22 mouse cellular contexts compared by ENCODE assay signal in the genomic region with DNA sequence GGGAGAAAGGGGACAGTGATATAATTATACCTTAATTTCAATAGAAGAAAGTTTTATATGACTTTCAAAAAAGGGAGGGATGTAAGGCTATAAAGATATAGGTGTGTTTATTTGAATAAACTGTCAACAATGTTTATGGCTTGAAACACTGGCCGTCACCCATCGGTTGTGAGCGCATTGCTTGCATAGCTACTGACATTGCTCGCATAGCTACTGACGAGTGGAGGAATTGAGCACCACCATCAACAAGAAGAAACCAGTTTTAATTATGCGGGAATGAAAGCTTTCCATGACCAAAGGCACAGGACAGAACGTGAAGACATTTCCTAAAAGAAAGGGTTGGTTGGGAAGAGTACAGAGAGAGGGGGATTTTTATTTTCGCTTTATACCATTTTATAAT. TPM values are rescaled to one million over a fixed set of nuclear protein-coding genes. Genes with fewer than 3 reads are reported as not detected.
DNase-seq lines count a peak whose midpoint lies in the region; ATAC-seq lines count a peak whose summit lies in the region.
"Had no signal": no experiment of that assay in that cellular context is flagged by ENCODE, and none has a peak within 500 bp of the region (broad histone marks: within the 10 kb centered on the region; RNA-seq: fewer than 3 reads in every experiment).

No protein-coding gene starts in this region.

- H3K4me2 ChIP-seq in kidney, embryonic 15.5 days, result no peak overlapping the region
- H3K4me2 ChIP-seq in hindbrain, embryonic 13.5 days, result no peak overlapping the region
- no peak overlapping the region for H3K4me2 ChIP-seq in intestine, embryonic 16.5 days (ENCODE audit: low read depth, low read length)
- H3K4me2 ChIP-seq: embryonic facial prominence, embryonic 12.5 days; embryonic facial prominence, embryonic 15.5 days; forebrain, embryonic 15.5 days; heart, embryonic 11.5 days; hindbrain, embryonic 12.5 days had no signal

- ATAC-seq in kidney, embryonic 15.5 days (replicated peaks; ENCODE audit: low FRiP score), result no peak
- ATAC-seq in hindbrain, embryonic 13.5 days (ENCODE audit: low FRiP score), result no peak
- ATAC-seq in intestine, embryonic 16.5 days, result no peak
- ATAC-seq: forebrain, embryonic 15.5 days; hindbrain, embryonic 16.5 days had no signal

- no peak overlapping the region for H3K9ac ChIP-seq in kidney, embryonic 15.5 days
- no peak overlapping the region for H3K9ac ChIP-seq in hindbrain, embryonic 13.5 days
- no peak overlapping the region for H3K9ac ChIP-seq in intestine, embryonic 16.5 days (ENCODE audit: low read depth, low read length)
- H3K9ac ChIP-seq: embryonic facial prominence, embryonic 12.5 days; embryonic facial prominence, embryonic 15.5 days; forebrain, embryonic 15.5 days; hindbrain, embryonic 12.5 days had no signal

- peaks cover 9% of the 10 kb centered on the region for H3K36me3 ChIP-seq in kidney, embryonic 15.5 days
- H3K36me3 ChIP-seq in hindbrain, embryonic 13.5 days, result no peaks in the 10 kb centered on the region
- peaks cover 7% of the 10 kb centered on the region; the same call in 1 of the 2 replicates for H3K36me3 ChIP-seq in intestine, embryonic 16.5 days (ENCODE audit: control insufficient read depth, insufficient read depth, low read length)
- H3K36me3 ChIP-seq: embryonic facial prominence, embryonic 12.5 days; forebrain, embryonic 15.5 days; hindbrain, embryonic 12.5 days had no signal

- H3K27me3 ChIP-seq in kidney, embryonic 15.5 days, result no peaks in the 10 kb centered on the region
- no peaks in the 10 kb centered on the region for H3K27me3 ChIP-seq in hindbrain, embryonic 13.5 days
- H3K27me3 ChIP-seq in intestine, embryonic 16.5 days (replicated peaks; ENCODE audit: control insufficient read depth, insufficient read depth, low read length), result no peaks in the 10 kb centered on the region
- H3K27me3 ChIP-seq: embryonic facial prominence, embryonic 12.5 days; embryonic facial prominence, embryonic 15.5 days; forebrain, embryonic 15.5 days; hindbrain, embryonic 12.5 days had no signal

- no peak overlapping the region for H3K4me3 ChIP-seq in kidney, embryonic 15.5 days (replicated peaks)
- H3K4me3 ChIP-seq in hindbrain, embryonic 13.5 days, result no peak overlapping the region
- no peak overlapping the region for H3K4me3 ChIP-seq in intestine, embryonic 16.5 days (ENCODE audit: low read length)
- H3K4me3 ChIP-seq: embryonic facial prominence, embryonic 12.5 days; embryonic facial prominence, embryonic 15.5 days; forebrain, embryonic 15.5 days; hindbrain, embryonic 12.5 days had no signal

- WGBS in kidney, embryonic 15.5 days, result 70% methylated on average over 8 of the region's 8 CpGs
- WGBS in hindbrain, embryonic 13.5 days, result 82% methylated on average over 8 of the region's 8 CpGs
- WGBS in intestine, embryonic 16.5 days, result 82% methylated on average over 8 of the region's 8 CpGs

- 0 out of 2 replicates have a peak overlapping the region, but pooled peaks have one; percentile 51 for H3K27ac ChIP-seq in kidney, embryonic 15.5 days
- H3K27ac ChIP-seq in hindbrain, embryonic 13.5 days, result no peak overlapping the region
- no peak overlapping the region for H3K27ac ChIP-seq in intestine, embryonic 16.5 days (ENCODE audit: low read length)
- H3K27ac ChIP-seq: embryonic facial prominence, embryonic 12.5 days; embryonic facial prominence, embryonic 15.5 days; forebrain, embryonic 15.5 days; hindbrain, embryonic 12.5 days had no signal

- peak; percentile 50 for DNase-seq in kidney, adult 11 months
- no peak for DNase-seq in kidney, adult 18-20 months
- no peak for DNase-seq in kidney, adult 8-10 months
- peak; percentile 13 for DNase-seq in R1 (ENCODE audit: low read depth, low spot score)
- DNase-seq in kidney, postnatal 10 days, result peak; percentile 41
- DNase-seq: adrenal gland, adult 2 months; adrenal gland, postnatal 14 days; cerebellum, adult 11 months; cerebellum, adult 2 months; cerebellum, adult 9-11 months; cerebellum, postnatal 25 days; gastrocnemius, postnatal 10 days; gastrocnemius, postnatal 36 days had no signal

- peaks cover 41% of the 10 kb centered on the region for H3K4me1 ChIP-seq in kidney, embryonic 15.5 days
- H3K4me1 ChIP-seq in hindbrain, embryonic 13.5 days (replicated peaks), result peaks cover 30% of the 10 kb centered on the region
- H3K4me1 ChIP-seq in intestine, embryonic 16.5 days (ENCODE audit: control insufficient read depth, insufficient read depth, low read length), result peaks cover 8% of the 10 kb centered on the region

- no peaks in the 10 kb centered on the region for H3K9me3 ChIP-seq in kidney, embryonic 15.5 days (replicated peaks)
- no peaks in the 10 kb centered on the region for H3K9me3 ChIP-seq in hindbrain, embryonic 13.5 days
- H3K9me3 ChIP-seq in intestine, embryonic 16.5 days (ENCODE audit: control insufficient read depth, low read length), result no peaks in the 10 kb centered on the region
- H3K9me3 ChIP-seq: embryonic facial prominence, embryonic 12.5 days; embryonic facial prominence, embryonic 15.5 days; forebrain, embryonic 15.5 days; hindbrain, embryonic 12.5 days had no signal

RNA-seq across cellular contexts. Expression of a gene that starts 1.0 kb away (rescaled TPM):
- polyA plus RNA-seq in kidney, embryonic 15.5 days (2015; fragmentation: Nextera tagmentation; extraction: Ambion mirVana), result 1.6 and 1.9 TPM in 2 replicates
- 0.43 and 0.45 TPM in 2 replicates for polyA plus RNA-seq in hindbrain, embryonic 13.5 days (2015; fragmentation: Nextera tagmentation; extraction: Ambion mirVana)
- 0.23 and 0.44 TPM in 2 replicates for polyA plus RNA-seq in intestine, embryonic 16.5 days (2015; fragmentation: Nextera tagmentation; extraction: Ambion mirVana)
- polyA plus RNA-seq: forebrain, embryonic 15.5 days had no signal

RNA-seq across cellular contexts. Expression of a gene that starts 17.3 kb away (rescaled TPM):
- polyA plus RNA-seq in kidney, embryonic 15.5 days (2015; fragmentation: Nextera tagmentation; extraction: Ambion mirVana), result 32.7 and 33.5 TPM in 2 replicates
- 6.6 and 7.8 TPM in 2 replicates for polyA plus RNA-seq in hindbrain, embryonic 13.5 days (2015; fragmentation: Nextera tagmentation; extraction: Ambion mirVana)
- polyA plus RNA-seq in intestine, embryonic 16.5 days (2015; fragmentation: Nextera tagmentation; extraction: Ambion mirVana), result 23.9 and 25.2 TPM in 2 replicates

Comparison
In these comparisons a context has a peak if more than half of its experiments do, and no peak if none do; other contexts are left out.
1. DNase-seq: peak in kidney, adult 11 months (single experiment), R1 (single experiment) and kidney, postnatal 10 days (single experiment); none in kidney, adult 18-20 months (single experiment) and kidney, adult 8-10 months (0 of 2).